16 mouse cellular contexts compared by ENCODE assay signal in genomic region chr1:132425600-132425999, GRCm38 (mm10).
"Had no signal": no experiment of that assay in that cellular context is flagged by ENCODE, and none has a peak within 500 bp of the region (broad histone marks: within the 10 kb centered on the region; RNA-seq: fewer than 3 reads in every experiment).

No protein-coding gene starts in this region.

- H3K4me2 ChIP-seq: kidney, embryonic 15.5 days; limb, embryonic 12.5 days; limb, embryonic 15.5 days; liver, embryonic 11.5 days; lung, embryonic 14.5 days; midbrain, embryonic 12.5 days had no signal

- H3K9me3 ChIP-seq: kidney, embryonic 15.5 days; limb, embryonic 12.5 days; limb, embryonic 15.5 days; midbrain, embryonic 12.5 days had no signal

- H3K36me3 ChIP-seq: limb, embryonic 15.5 days had no signal

- H3K9ac ChIP-seq: kidney, embryonic 15.5 days; limb, embryonic 12.5 days; limb, embryonic 15.5 days; liver, embryonic 14.5 days; liver, postnatal 0 days; lung, embryonic 14.5 days; midbrain, embryonic 12.5 days had no signal

- ATAC-seq: liver, postnatal 0 days; lung, postnatal 0 days; midbrain, embryonic 16.5 days had no signal

- DNase-seq: kidney, postnatal 10 days; kidney, postnatal 36 days; layer of hippocampus, adult 9-11 months; liver, postnatal 0 days; lung, embryonic 14.5 days; thymus, adult 18-20 months; thymus, postnatal 36 days had no signal

- H3K27me3 ChIP-seq: kidney, embryonic 15.5 days; limb, embryonic 12.5 days; limb, embryonic 15.5 days; midbrain, embryonic 12.5 days had no signal

- H3K27ac ChIP-seq: kidney, embryonic 15.5 days; limb, embryonic 12.5 days; limb, embryonic 15.5 days; liver, embryonic 14.5 days; macrophage; midbrain, embryonic 12.5 days had no signal

- H3K4me3 ChIP-seq: kidney, embryonic 15.5 days; limb, embryonic 12.5 days; limb, embryonic 15.5 days; midbrain, embryonic 12.5 days had no signal
